ENCODE assay signal across 9 mouse cellular contexts in the genomic region with DNA sequence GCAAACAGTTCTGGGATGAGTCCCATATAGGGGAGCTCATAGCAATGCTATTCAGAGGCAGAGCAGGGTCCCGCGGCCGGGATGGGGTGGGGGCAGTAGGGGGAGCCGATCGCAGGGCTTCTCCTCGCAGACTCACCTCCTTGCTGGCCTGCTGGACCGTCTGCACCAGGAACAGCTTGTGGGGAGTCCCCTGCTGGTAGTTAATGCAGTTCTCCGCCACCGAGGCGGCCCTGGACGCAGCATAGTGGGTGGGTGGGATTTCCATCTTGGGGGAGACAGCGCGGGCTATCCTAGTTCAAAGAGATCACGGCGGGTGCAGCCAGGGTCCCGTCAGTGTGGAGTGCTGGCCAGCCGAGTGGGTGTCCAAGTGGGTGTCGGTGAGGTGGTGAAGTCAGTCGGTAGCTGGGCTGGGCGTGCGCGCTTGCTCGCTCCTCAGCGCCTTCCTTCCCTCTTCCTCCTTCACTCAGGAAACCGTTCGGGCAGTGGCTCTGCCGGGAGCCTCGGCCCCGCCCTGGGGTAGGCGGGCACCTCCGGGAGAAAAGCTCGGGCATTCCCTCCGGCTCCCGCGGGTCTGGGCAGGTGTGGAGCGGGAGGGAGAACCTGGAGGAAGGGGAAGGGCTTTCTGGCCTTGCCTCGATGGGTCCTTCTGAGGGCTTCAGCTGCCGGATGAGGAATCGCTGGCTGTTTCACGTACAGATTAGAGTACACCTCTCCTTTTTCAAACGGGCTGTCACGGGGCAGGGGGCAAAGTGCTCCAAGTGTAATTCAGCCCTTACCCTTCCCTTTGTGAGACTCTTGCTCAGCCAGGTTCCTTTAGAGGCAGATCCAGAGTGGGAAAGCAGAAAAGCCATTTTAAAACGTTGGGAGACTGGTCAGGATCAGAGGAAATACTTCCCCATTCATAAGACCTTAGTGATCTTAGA. TPM values are rescaled to one million over a fixed set of nuclear protein-coding genes. Genes with fewer than 3 reads are reported as not detected.
DNase-seq lines count a peak whose midpoint lies in the region; ATAC-seq and TF ChIP-seq lines count a peak whose summit lies in the region.
"Had no signal": no experiment of that assay in that cellular context is flagged by ENCODE, and none has a peak within 500 bp of the region (broad histone marks: within the 10 kb centered on the region; RNA-seq: fewer than 3 reads in every experiment).

A gene (minus strand): TSS at position 477 of the 923 bp plus-strand sequence.

- H3K4me2 ChIP-seq in heart, embryonic 13.5 days, result peak within 1 kb of the TSS; percentile 88
- H3K4me2 ChIP-seq in kidney, postnatal 0 days (ENCODE audit: low read length), result peak within 1 kb of the TSS; percentile 93

- no peaks in the 10 kb centered on the region for H3K9me3 ChIP-seq in forebrain, embryonic 10.5 days
- H3K9me3 ChIP-seq in heart, embryonic 13.5 days, result no peaks in the 10 kb centered on the region
- H3K9me3 ChIP-seq in kidney, postnatal 0 days (replicated peaks; ENCODE audit: low read length), result no peaks in the 10 kb centered on the region

- peak; percentile 70 for ATAC-seq in heart, embryonic 13.5 days (ENCODE audit: extremely low read depth, insufficient number of reproducible peaks, low FRiP score, low TSS enrichment)
- ATAC-seq in kidney, postnatal 0 days (replicated peaks; ENCODE audit: low FRiP score, low read depth), result peak; percentile 92

- H3K79me2 ChIP-seq in liver, adult 2 months (ENCODE audit: control insufficient read depth, insufficient read depth, low read length), result no peaks in the 10 kb centered on the region

- H3K4me3 ChIP-seq in brown adipose tissue, adult 24 weeks (ENCODE audit: insufficient read depth, low read depth, low read length), result peak within 1 kb of the TSS; percentile 77
- peak within 1 kb of the TSS; percentile 67 for H3K4me3 ChIP-seq in forebrain, embryonic 10.5 days
- peak within 1 kb of the TSS; percentile 74 for H3K4me3 ChIP-seq in heart, embryonic 13.5 days
- peak within 1 kb of the TSS; percentile 65 for H3K4me3 ChIP-seq in kidney, postnatal 0 days (replicated peaks; ENCODE audit: low read depth, low read length)
- H3K4me3 ChIP-seq in liver, adult 2 months (ENCODE audit: insufficient read depth, low read depth, low read length), result peak within 1 kb of the TSS; percentile 94

- no peaks in the 10 kb centered on the region for H3K27me3 ChIP-seq in forebrain, embryonic 10.5 days (ENCODE audit: poor library complexity, severe bottlenecking)
- no peaks in the 10 kb centered on the region for H3K27me3 ChIP-seq in heart, embryonic 13.5 days (replicated peaks)
- no peaks in the 10 kb centered on the region for H3K27me3 ChIP-seq in kidney, postnatal 0 days (ENCODE audit: insufficient read depth, low read length)
- no peaks in the 10 kb centered on the region for H3K27me3 ChIP-seq in liver, adult 2 months (ENCODE audit: control insufficient read depth, insufficient read depth, low read length)
- no peaks in the 10 kb centered on the region for H3K27me3 ChIP-seq in splenic B cell, adult 2 months (ENCODE audit: control insufficient read depth, insufficient read depth, low read length, poor library complexity, severe bottlenecking)

- TF ChIP-seq POLR2A in liver, adult 2 months (IDR thresholded peaks at IDR 0.05; ENCODE audit: extremely low read depth, insufficient read depth, low read length), result 0 out of 2 replicates have a peak, but pooled peaks have one; percentile 22

- H3K9ac ChIP-seq in heart, embryonic 13.5 days, result peak within 1 kb of the TSS; percentile 87
- H3K9ac ChIP-seq in kidney, postnatal 0 days (ENCODE audit: low read depth, low read length), result peak within 1 kb of the TSS; percentile 70
- H3K9ac ChIP-seq in liver, adult 2 months (ENCODE audit: low read depth, low read length), result peak within 1 kb of the TSS; percentile 67

- H3K27ac ChIP-seq in brown adipose tissue, adult 24 weeks (replicated peaks; ENCODE audit: low read depth, low read length), result peak within 1 kb of the TSS; percentile 21; the same call in 1 of the 2 replicates
- peak within 1 kb of the TSS; percentile 85 for H3K27ac ChIP-seq in forebrain, embryonic 10.5 days
- H3K27ac ChIP-seq in heart, embryonic 13.5 days (replicated peaks), result peak within 1 kb of the TSS; percentile 84
- H3K27ac ChIP-seq in kidney, postnatal 0 days, result peak within 1 kb of the TSS; percentile 84
- H3K27ac ChIP-seq in liver, adult 2 months (replicated peaks; ENCODE audit: insufficient read depth, low read depth, low read length), result no peak within 1 kb of the TSS

- peaks cover 46% of the 10 kb centered on the region for H3K36me3 ChIP-seq in forebrain, embryonic 10.5 days (replicated peaks)
- H3K36me3 ChIP-seq in heart, embryonic 13.5 days, result peaks cover 48% of the 10 kb centered on the region
- peaks cover 25% of the 10 kb centered on the region for H3K36me3 ChIP-seq in kidney, postnatal 0 days (ENCODE audit: insufficient read depth, low read length)
- H3K36me3 ChIP-seq in liver, adult 2 months (ENCODE audit: control insufficient read depth, insufficient read depth, low read length), result peaks cover 32% of the 10 kb centered on the region
- H3K36me3 ChIP-seq in splenic B cell, adult 2 months (ENCODE audit: control insufficient read depth, insufficient read depth, low read length, poor library complexity, severe bottlenecking), result peaks cover 4% of the 10 kb centered on the region; the same call in 1 of the 2 replicates

- DNase-seq in B cell, adult 2 months, result peak; percentile 25 to 32
- DNase-seq in forebrain, embryonic 10.5 days (ENCODE audit: extremely low spot score, low spot score), result peak; percentile 60
- DNase-seq in kidney, postnatal 0 days (ENCODE audit: low spot score), result peak; percentile 79
- DNase-seq in liver, adult 2 months (ENCODE audit: extremely low read depth, low read depth, low spot score), result no peak
- DNase-seq in monocyte, adult 2 months (ENCODE audit: low read depth in 1 of 2, low spot score in 2 of 2), result peak; percentile 6 to 19
- peak; percentile 27 for DNase-seq in splenic B cell, adult 2 months (ENCODE audit: low read depth, low spot score)

- peaks cover 3% of the 10 kb centered on the region; the same call in 1 of the 2 replicates for H3K4me1 ChIP-seq in brown adipose tissue, adult 24 weeks (ENCODE audit: control insufficient read depth, insufficient read depth, insufficient read length, low read length)
- H3K4me1 ChIP-seq in forebrain, embryonic 10.5 days, result peaks cover 28% of the 10 kb centered on the region
- peaks cover 25% of the 10 kb centered on the region for H3K4me1 ChIP-seq in heart, embryonic 13.5 days
- no peaks in the 10 kb centered on the region for H3K4me1 ChIP-seq in kidney, postnatal 0 days (replicated peaks; ENCODE audit: insufficient read depth, low read length)
- H3K4me1 ChIP-seq in liver, adult 2 months (ENCODE audit: control insufficient read depth, insufficient read depth, low read length), result 0 out of 2 replicates have a peak, but pooled peaks cover 3% of the 10 kb centered on the region

- 2% methylated on average over 42 of the region's 43 CpGs for WGBS in forebrain, embryonic 10.5 days
- WGBS in heart, embryonic 13.5 days, result under 1% methylated on average over 43 of the region's 43 CpGs
- 0% methylated on average over 41 of the region's 43 CpGs for WGBS in kidney, postnatal 0 days
- 33% methylated on average over 42 of the region's 43 CpGs for WGBS in liver, adult 2 months

- peak; percentile 52 for TF ChIP-seq CTCF in kidney, postnatal 0 days (IDR thresholded peaks at IDR 0.05; ENCODE audit: low read depth)
- no peak for TF ChIP-seq CTCF in liver, adult 2 months (IDR thresholded peaks at IDR 0.05; ENCODE audit: low read depth, low read length)

RNA-seq across cellular contexts. Expression of the gene that starts here (rescaled TPM):
- polyA plus RNA-seq in brown adipose tissue, adult 24 weeks (2012; ENCODE audit: insufficient read depth, insufficient read length, missing spikeins), result 3.3 and 5.4 TPM in 2 replicates
- 34.7 and 40.1 TPM in 2 replicates for polyA plus RNA-seq in forebrain, embryonic 10.5 days (2016; fragmentation: Nextera tagmentation; extraction: Ambion mirVana)
- 62.4 and 64.3 TPM in 2 replicates for polyA plus RNA-seq in heart, embryonic 13.5 days (2015; fragmentation: Nextera tagmentation; extraction: Ambion mirVana)
- polyA plus RNA-seq in kidney, postnatal 0 days (2015; fragmentation: Nextera tagmentation; extraction: Ambion mirVana), result 66.6 and 70.1 TPM in 2 replicates
- total RNA-seq in liver, adult 2 months (2014; rRNA removed), result 0.09 and 0.74 TPM in 2 replicates
- polyA plus RNA-seq in liver, adult 2 months (2012; rRNA removed), result 2.8 TPM in 2 replicates
- total RNA-seq: MEL had no signal
